Mouse (Mus musculus): ENCODE measurements around the gene Krt78.
"Not testable (repeated sequence)": the region's sequence is repeated elsewhere in the genome, so short reads cannot be mapped to it uniquely, and the experiment has no call there.

Gene Krt78

DNA sequence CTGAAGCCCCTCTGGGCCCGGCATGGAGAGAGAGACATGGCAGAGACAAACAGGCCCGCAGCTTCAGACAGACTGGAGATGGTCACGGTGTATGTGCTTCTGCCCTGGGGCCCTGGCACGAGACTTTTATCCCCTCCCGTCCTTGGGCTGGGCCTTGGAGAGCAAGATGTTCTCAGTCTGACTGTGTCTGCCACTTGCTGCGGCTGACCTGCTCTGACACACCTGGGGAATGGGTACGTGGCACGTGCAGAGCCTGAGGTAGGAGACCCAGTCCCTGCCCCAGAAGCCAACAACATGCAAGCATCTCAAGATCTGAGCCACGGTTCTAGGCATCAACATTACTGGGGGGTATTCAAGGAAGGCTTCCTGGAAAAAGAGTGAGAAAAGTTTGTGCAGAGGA lies at the start of gene Krt78:
Krt78 (minus strand) TSS at position 101 of the 400 bp plus-strand sequence.
- no peak for DNase-seq (ENCODE audit: low spot score in 2 of 2)

DNA sequence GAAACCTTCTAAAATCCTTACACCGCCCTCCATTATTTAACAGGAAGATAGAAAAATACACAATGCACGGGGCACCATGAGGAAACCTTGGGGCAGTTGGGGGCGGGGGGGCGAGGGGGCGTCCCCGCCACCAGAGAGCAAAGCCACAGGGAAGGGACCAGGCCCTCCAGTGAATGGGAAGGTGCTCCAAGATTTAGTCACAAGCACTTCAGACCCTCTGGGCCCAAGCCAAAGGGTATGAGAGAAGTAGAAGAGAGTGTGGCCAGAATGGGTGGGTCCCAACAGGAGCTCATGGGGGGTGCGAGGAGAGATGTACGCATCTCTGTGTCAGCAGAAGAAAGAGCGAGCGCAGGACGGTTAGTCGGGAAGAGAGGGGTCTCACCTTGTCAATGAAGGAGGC lies 49.4 kb upstream of the Krt78 start:
- no peak for DNase-seq (ENCODE audit: low spot score in 2 of 2)

DNA sequence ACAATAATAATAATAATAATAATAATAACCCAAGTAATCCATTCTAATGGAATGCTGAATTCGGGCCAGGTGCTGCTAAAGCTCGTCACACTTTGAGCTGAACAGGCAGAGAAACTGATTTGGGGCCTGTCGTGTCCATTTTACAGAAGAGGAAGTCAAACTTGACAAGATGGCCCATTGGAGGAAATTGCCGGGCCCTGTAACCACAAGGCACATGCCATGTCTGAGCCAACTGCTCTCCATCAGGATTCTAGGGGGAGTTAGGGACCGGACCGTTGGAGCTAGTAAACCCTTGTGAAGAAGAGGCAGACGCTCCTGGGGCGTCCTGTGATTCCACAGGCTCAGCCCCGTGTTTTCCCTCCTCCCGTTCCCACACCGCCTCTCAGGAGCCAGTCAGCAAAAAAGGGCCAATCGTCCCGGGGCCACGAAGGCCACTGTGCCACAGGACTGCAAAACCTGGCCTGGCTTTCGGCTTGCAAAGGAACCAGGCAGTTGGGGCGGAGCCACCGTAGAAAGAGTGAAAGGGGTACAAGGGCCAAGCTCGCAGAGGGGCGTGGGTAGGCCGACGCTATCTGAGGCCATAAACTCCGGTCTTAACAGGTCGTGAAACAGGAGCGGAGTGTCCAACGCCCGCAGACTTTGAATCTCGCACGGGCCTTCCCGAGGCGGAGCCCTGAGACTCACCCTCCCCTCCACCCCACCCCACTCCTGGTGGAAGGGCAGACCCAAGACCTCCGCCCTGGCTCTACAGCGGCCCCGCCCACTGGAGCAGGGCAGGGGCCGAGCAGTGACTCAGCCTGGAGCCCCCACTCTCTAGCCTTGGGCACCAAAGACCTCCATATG lies 48.8 kb upstream of the Krt78 start:
- no peak for DNase-seq (ENCODE audit: low spot score in 2 of 2)

DNA sequence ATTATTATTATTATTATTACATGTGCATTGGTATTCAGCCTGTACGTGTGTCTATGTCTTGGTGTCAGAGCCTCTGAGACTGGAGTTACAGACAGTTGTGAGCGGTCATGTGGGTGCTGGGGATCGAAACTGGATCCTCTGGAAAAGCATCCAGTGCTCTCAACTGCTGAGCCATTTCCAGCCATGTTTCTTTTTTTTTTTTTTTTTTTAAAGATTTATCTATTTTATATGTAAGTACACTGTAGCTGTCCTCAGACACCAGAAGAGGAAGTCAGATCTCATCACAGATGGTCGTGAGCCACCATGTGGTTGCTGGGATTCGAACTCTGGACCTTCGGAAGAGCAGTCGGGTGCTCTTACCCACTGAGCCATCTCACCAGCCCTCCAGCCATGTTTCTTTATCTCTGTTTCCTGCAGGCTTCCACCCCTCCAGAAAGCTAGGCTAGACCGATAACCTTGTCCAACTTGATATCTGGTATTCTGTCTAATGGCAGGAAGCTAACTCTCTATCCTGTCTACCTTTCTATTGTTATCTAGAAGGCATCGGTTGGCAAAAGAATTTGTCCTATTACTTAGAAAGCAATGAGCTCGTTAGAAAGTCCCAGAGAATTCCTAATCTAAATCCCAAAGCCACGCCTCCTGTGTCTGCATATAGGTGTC lies 45.7 kb upstream of the Krt78 start:
- DNase-seq (ENCODE audit: low spot score in 2 of 2) = no peak

DNA sequence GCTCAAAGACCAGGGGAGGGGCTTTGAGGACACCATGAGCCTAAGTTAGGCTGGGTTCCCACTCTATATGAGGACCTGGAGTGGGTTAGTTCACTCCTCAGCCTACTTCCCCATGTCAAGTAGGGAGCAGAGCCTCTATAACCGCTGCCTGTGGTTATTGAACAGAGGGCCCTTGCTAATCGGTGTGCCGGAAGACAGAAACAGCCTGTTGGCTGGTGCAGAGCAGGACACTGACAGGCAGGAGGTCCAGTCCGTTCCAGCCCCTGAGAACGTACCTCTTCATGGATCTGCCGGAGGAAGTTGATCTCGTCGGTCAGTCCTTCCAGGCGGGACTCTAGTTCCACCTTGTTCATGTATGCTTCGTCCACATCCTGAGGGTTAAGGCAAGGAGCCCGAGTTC lies 45.1 kb upstream of the Krt78 start:
- DNase-seq (ENCODE audit: low spot score in 2 of 2) = no peak

DNA sequence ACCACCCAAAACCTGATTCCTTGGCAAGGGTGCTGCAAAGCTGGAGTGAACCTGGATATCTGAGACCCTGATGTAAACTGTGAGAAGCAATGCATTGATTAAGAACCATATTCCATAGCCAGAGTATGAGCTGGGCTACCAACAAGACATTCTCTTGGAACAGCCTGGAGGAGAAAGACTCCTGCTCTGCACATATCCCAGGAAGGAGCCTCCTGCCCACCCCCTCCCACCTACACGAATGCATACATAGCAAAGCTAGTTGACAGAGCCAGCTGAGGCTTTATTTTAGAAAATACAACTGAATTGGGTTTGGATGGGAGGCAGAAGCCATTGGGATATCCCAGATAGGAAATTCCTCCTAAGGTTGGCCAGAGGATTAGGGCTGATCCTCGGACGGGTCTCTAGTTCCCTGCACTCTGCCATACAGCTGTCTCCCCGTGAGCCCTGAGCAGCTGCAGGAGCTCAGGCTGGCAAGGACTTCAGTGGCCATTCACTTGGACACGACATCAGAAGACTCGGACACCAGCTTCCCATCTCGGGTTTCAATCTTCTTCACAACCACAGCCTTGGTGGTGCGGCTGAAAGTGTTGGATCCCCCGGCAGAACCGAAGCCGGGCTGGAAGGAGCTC lies 42.5 kb upstream of the Krt78 start:
- DNase-seq (ENCODE audit: low spot score in 2 of 2) = not testable (repeated sequence)

DNA sequence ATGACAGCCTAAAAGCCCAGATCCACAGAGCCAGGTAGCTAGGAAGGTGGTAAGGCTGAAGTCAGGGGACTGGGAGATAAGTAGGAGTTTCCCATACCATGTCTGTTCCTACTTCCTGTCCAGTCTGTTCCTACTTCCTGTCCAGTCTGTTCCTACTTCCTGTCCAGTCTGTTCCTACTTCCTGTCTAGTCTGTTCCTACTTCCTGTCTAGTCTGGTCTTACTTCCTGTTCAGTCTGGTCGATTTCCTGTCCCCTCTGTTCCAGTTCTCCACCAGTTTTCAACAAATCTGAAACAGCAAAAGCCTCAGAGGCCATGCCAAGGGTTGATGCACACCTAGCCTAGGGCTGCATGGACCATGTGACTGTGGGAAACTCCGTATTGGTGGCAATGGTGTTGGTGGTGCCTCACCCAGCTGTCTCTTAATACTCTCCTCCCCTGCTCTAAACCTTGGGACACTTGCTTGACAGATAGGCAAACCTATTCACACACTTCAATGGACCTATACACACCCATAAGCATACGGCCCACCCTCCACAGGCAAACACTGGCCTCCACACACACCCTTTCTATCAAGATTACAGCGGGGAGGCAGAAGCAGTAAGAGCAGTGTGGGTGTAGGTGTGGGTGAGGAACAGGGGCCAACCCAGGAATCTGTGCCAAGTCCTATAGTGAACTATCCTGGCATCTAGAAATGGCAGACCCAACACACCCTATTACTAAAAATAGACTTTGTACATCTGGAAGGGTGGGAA lies 41.6 kb upstream of the Krt78 start:
- no peak for DNase-seq (ENCODE audit: low spot score in 2 of 2)

DNA sequence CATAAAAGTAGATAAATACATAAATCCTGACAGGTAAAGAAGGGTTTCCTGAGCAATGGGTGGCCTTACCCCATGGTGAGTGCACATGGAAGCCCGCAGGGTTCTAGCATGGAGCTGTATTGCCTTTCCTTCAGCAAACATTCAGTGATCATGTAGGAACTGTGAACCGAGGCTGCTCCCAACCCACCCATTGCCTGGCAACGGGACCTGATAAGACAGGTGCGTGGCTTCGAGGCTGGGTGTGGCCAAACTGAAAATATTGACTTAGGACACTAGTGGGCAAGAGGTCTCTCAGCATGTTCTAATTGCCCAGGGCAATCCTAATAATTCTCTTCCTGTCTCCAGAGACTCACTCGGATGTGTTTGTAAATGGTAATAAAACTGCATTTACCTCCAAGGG lies 40.3 kb upstream of the Krt78 start:
- DNase-seq (ENCODE audit: low spot score in 2 of 2) = no peak

DNA sequence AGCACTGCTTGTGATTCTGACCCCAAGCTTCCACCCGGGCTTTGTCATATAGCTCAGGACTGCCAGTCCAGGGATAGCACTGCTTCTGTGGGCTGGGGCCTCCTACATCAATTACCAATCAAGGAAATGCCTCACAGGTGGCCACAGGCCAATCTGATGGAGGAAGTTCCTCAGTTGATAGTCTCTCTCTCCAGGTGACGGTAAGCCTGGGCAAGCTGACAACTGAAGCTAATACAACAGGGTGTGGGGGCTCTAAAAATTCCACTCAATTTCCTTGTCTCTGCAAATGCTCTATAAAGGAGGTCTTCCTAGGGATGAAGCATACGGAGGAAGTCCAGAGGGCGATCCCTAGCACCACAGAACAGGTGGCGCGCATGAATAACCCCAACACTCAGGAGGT lies 36.9 kb upstream of the Krt78 start:
- DNase-seq (ENCODE audit: low spot score in 2 of 2) = no peak

DNA sequence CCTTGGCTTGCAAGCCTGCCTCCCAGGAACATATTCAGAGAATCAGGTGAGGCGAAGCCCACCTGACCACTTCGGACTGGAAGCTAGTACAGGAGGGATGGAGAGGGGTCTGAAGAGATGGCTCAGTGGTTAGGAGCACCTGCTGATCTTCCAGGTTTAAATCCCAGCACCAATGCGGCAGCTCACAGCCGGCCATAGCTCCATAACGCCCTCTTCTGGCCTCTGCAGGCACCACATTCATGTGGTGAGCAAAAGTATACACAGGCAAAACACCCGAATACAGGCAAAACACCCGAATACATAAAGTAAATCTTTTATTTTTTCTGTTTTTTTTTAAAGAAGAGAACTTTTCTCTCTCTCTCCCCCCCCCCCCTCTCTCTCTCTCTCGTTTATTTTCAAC lies 34.6 kb upstream of the Krt78 start:
- no peak for DNase-seq (ENCODE audit: low spot score in 2 of 2)

DNA sequence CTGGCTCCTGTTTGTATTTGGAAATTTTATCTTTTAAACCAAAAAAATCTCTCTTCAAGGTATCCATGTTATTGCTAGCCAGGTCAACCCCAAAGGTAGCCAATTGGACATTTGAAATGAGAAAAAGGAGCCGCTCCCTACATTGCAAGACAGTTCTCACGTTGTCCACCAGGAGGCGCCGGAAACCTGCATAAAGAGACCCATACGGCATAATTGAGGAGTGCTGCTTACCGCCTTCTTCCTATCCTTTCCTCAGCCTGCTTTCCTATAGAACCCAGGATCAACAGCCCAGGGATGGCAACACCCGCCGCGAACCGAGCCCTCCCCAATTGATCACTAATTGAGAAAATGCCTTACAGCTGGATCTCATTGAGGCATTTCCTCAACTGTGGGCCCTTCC lies 34.0 kb upstream of the Krt78 start:
- DNase-seq (ENCODE audit: low spot score in 2 of 2) = peak in 1 of 2 experiments; percentile 93

DNA sequence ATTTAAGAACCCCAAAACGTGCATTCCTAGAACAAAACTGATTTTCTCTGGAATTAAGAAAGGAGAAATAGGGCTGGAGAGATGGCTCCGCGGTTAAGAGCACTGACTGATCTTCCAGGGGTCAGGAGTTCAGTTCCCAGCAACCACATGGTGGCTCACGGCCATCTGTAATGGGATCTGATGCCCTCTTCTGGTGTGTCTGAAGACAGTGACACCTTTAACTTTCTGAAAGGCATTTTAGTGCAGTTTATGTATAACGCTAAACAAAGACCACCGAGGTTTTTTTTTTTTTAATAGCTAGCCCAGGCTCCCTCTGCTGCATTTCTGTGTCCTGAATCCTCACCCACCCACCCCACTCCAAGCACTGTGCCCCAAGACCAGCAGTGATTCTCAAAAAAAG lies 30.7 kb upstream of the Krt78 start:
- DNase-seq (ENCODE audit: low spot score in 2 of 2) = no peak

DNA sequence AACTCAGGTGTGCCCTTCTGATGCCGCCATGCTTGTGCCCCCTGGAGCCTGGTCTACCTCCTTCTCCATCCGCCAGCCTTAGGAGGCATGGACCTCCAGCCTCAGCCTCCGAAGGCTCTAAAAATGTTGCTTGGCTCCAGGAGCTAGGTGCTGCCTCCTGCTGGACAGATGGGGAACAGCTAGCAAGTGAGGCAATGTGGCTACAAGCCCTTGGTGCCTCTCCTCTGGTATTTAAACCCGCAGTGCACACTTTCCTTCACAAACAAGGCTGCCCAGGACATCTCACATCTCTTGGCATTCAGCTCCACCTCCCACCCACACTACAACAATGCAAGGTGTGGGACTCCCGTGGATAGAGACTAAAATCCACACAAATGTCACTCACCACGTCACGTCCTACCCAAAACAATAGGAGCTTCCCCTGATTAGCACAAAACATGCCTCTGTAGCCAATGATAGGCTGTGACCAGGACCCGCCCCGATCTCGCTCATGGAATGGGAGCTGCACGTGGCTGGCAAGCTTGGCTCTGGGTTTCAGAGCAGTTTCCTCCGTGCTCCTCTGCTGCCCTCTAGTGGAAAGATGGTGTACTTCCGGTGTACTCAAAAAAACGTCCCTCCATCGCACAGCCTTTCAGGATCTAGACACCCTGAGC lies 30.0 kb upstream of the Krt78 start:
- peak; percentile 84 to 97 for DNase-seq (ENCODE audit: low spot score in 2 of 2)

DNA sequence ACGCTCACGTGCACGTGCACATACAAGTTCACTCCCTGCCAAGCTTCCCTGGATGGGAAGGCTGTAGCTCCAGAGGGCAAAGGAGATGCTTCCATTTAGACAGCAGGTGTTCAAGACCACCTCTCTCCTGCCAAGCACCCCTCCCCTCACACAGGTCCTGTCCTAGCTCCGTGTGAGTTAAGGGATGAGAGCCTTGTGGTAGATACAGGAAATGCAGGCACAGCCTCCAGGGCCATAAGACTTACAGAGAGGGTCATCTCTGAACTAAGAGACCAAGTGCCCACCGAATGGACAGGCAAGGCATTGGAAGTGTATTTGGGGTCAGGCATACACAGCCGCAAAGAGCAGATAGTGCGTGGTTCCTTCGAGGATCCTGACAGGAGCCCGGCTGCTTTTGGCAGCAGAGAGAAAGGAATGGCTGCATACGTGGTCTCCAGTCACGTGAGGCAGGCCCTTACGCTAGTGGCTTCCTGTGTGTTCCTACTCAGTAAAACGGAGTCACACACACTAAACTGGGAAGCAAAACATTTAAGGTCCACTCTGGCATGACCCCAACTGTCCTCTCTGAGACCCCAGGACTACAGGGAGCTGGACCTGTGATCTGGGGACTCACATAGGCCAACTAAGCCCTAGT lies 29.3 kb upstream of the Krt78 start:
- DNase-seq (ENCODE audit: low spot score in 2 of 2) = no peak

DNA sequence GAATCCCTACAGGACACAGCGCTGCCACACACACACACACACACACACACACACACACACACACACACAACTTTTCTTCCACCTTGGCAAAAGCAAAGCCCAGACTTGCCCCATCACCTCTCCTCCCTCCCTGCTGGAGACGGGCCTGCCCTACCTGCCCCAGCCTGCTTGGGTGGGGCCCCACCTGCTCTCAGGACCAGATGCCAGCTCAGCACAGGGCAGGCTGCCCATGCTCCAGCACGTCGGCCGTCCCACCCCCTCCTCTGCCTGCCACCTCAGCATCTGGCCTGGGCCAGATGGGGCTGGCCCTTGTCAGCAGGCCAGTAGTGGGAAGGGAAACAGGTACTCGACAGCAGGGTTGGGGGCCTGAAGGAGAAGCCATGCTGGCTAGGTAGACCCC lies 26.8 kb upstream of the Krt78 start:
- no peak for DNase-seq (ENCODE audit: low spot score in 2 of 2)

DNA sequence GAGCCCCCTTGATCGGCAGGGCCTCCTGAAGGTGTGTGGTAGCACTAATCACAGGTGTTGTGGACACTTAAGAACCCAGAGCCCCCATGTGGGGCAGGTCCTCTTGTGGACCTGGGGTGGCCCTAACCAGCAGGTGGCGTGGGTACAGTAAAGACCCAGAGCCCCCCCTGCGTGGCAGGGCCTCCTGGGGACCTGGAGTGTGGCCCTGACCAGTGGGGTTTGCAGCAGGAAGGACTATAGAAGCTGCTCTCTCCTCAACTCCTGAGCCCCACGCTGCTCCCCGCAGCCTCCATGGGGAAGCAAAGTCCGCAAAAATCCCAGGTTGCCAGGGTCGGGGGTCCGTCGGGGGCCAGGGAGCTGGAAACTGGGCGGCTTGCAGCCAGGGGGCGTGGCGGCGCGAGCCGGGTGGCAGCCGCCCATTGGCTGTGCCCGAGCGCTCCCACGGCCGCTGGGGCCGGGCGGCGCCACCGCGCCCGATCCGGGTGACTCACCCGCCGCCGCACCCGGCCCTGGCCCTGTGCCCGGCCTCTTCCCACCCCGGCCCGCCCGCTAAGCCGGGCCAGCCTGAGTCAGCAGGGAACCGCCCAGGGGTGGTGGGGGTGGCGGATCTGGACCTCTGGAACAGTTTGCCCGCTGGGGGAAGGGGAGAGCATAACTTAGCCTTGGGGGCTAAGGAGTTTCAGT lies 23.1 kb upstream of the Krt78 start:
- DNase-seq (ENCODE audit: low spot score in 2 of 2) = peak; percentile 35 to 72

DNA sequence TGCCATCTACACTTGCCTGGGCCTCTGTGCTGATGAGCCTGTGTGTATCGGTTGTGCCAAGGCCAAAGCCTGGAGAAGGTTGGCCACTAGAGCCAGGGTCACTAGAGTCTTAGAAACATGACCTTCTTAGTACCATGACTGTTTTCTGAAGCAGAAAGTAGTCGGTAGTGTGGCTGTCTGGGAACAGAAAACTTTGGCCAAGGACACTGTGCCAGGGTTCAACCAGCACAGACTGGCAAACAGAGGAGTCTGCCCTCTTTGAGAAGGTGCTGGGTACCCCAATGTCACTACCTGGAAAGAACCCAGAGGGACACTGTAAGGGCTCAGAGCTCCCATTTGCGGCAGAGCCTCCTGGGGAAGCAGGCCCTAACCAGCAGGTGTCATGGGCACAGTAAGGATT lies 22.6 kb upstream of the Krt78 start:
- no peak for DNase-seq (ENCODE audit: low spot score in 2 of 2)

DNA sequence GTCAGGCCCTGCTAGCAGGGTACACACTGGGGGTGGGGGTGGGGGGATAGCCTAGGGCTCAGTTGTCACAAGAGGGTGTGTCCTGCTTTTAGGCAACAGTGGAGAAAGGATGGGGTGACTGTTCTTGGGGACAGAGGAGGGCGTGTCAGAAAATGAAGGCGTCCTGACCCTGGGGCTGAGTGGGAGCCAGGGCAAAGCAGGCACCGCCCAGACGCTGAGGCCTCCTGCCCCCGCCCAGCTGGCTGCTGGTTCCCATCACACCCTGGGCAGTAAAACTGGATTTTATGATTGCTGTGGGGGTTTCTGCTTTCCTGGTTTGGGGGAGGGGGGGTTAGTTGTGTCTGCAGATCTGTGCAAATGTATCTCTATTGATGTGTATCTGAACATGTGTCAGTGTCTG lies 21.9 kb upstream of the Krt78 start:
- DNase-seq (ENCODE audit: low spot score in 2 of 2) = no peak

DNA sequence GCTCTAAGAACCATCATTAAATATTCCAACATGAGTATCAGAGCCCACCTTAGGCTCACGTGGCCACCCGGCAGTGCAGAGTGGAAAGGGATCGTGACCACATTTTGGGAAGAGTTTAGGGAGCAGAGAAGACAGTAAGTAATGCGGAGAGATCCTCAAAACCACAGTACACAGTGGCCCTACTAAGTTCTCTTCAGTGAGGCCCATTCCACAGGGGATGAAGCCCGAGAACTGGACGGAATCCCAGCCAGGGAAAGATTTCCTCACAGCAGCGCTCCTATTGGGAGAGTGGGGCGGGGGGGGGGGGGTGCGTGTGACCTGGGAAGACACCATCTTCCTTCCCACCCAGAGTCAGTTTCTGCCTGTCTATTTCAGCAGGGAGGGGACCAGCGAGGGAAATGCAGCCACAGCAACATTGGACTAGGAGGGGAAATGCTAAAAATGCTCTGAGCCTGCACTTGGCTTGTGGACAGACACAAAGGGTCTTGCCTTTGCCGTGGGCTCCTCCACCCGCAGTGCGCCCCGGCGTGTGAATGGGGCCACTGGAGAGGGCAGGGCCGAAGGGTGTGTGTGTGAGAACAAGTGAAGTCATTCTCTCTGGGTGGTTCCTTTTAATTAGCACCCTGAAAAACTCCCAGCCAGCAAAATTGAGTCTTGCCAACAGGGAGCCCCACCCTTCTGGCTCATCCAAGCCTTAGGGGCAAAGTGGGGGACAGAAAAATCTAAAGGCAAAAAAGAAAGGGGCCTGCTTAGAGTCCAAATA lies 20.2 kb upstream of the Krt78 start:
- no peak for DNase-seq (ENCODE audit: low spot score in 2 of 2)

Measured in left cerebral cortex, adult 9 months (tissue).